Mouse (Mus musculus): Measurements from ENCODE around the gene Mtln. TPM values are rescaled to one million over a fixed set of nuclear protein-coding genes. Genes with fewer than 3 reads are reported as not detected.

Mtln gene
- total and polyA plus RNA-seq, 3 experiments: 35.4 to 51.3 (median 47.2) TPM

DNA sequence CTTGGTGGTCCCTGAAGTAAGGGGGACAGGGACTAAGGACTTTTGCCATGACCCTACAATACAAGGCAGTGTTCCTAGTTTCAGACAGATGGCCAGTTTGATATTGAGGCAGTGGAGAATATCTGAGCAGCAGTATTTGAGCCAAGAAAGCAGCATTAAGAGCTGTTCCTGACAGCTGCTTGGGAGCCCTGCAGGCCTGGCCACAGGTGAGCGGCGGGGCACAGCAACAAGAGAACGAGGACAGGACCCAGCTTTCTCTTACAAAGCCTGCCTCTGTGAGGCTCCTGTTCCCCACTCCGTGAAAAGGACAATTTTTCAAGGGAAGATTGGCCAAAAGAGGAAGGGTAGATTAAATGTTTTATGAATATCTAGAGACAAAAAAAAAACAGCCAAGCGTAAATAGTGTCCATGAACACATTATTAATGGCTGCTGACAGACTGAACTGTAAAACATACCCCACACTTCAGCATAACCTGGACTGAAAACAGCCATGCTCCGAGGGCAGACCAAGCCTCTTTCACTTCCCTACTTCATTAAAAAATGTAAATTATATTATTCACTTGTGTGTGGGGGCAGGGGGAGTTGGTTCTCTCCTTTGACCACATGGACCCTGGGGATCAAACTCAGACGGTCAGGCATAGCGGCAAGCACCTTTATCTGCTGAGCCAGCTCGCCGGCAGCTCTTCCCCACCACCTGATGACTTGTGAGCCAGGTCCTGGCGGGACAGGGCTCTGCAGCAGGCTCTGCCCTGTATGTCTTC lies 40.3 kb downstream of the Mtln start:
- peak; percentile 26 for DNase-seq (ENCODE audit: extremely low read depth)

DNA sequence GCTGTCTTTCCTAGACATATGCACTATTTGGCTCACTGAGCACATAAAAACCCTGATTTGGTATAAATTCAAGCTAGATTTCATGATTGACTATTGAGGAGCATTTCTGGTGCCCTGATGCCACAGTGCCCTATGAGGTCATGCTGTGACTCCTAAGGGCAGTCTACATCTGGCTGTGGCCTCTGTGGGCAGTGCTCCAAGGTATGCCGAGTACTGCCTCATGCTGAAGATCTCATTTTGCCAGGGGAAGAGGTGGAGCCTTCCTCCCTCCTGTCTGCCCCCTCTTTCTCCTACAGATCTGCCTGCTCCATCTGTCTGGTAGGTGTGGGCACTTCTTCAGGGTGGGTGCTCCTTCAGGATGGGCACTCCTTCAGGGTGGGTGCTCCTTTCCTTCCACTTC lies 42.9 kb downstream of the Mtln start:
- H3K4me1 ChIP-seq (ENCODE audit: control insufficient read depth in 1 of 2, insufficient read depth in 2 of 2): peaks cover 2 to 18% of the 10 kb centered on the region in 2 experiments; a peak in 3 of 4 replicates
- dilution Hi-C loops (cut with MboI; ENCODE audit: extremely low pct_ligation_motif_present, extremely low pct_unique_long_range_greater_than_20kb, low sequenced_read_pairs): no loop called here
- H3K4me3 ChIP-seq (replicated peaks in 1 of 3; ENCODE audit: low read depth in 2 of 3, low read length in 2 of 3, poor library complexity in 1 of 3): no peak overlapping the region
- no peaks in the 10 kb centered on the region for H3K9me3 ChIP-seq (replicated peaks; ENCODE audit: low read length)
- H3K79me2 ChIP-seq (replicated peaks; ENCODE audit: control insufficient read depth, extremely low read depth, insufficient read depth, poor library complexity, severe bottlenecking): no peaks in the 10 kb centered on the region
- no peak overlapping the region for H3K9ac ChIP-seq (ENCODE audit: insufficient read depth, low read depth)
- no peak overlapping the region for H3K4me2 ChIP-seq (ENCODE audit: insufficient read depth, low read depth, poor library complexity, severe bottlenecking)
- TF ChIP-seq POLR2AphosphoS2 (IDR thresholded peaks at IDR 0.05; ENCODE audit: low read depth, low read length): no peak
- no peak for TF ChIP-seq HCFC1 (IDR thresholded peaks at IDR 0.05; ENCODE audit: low read depth, low read length)
- no peak for TF ChIP-seq MYC (IDR thresholded peaks at IDR 0.05; ENCODE audit: low read depth, low read length)
- TF ChIP-seq PAX5 (IDR thresholded peaks at IDR 0.05; ENCODE audit: low read length): no peak
- no peak for TF ChIP-seq TBP (conservative IDR thresholded peaks at IDR 0.05; ENCODE audit: low read depth, low read length)
- TF ChIP-seq JUND (conservative IDR thresholded peaks at IDR 0.05; ENCODE audit: low read depth, low read length): no peak
- TF ChIP-seq E2F4 (IDR thresholded peaks at IDR 0.05; ENCODE audit: insufficient replicate concordance, low read depth, low read length): no peak
- no peak for TF ChIP-seq IRF4 (IDR thresholded peaks at IDR 0.05; ENCODE audit: low read depth, low read length)
- no peak for TF ChIP-seq MAZ (IDR thresholded peaks at IDR 0.05; ENCODE audit: low read depth, low read length)
- TF ChIP-seq ETS1 (conservative IDR thresholded peaks at IDR 0.05; ENCODE audit: low read depth, low read length): no peak
- TF ChIP-seq SIN3A (IDR thresholded peaks at IDR 0.05; ENCODE audit: low read length): no peak
- TF ChIP-seq USF2 (conservative IDR thresholded peaks at IDR 0.05; ENCODE audit: low read depth, low read length): no peak
- TF ChIP-seq RAD21 (IDR thresholded peaks at IDR 0.05; ENCODE audit: low read depth, low read length): no peak
- TF ChIP-seq RCOR1 (conservative IDR thresholded peaks at IDR 0.05; ENCODE audit: low read depth, low read length): no peak
- no peak for TF ChIP-seq NRF1 (IDR thresholded peaks at IDR 0.05; ENCODE audit: low read depth, low read length)
- no peak for TF ChIP-seq MAFK (IDR thresholded peaks at IDR 0.05; ENCODE audit: insufficient replicate concordance, low read length)
- TF ChIP-seq CTCF (conservative IDR thresholded peaks at IDR 0.05 in 1 of 2, IDR thresholded peaks at IDR 0.05 in 1 of 2; ENCODE audit: low read depth in 2 of 2, low read length in 2 of 2): no peak
- no peak for TF ChIP-seq ELF1 (IDR thresholded peaks at IDR 0.05; ENCODE audit: low read depth, low read length)
- TF ChIP-seq JUN (IDR thresholded peaks at IDR 0.05; ENCODE audit: insufficient read depth, low read depth, low read length): no peak
- TF ChIP-seq CHD2 (IDR thresholded peaks at IDR 0.05; ENCODE audit: low read length): no peak
- no peak overlapping the region for H3K27ac ChIP-seq (ENCODE audit: insufficient read depth, low read depth)
- DNase-seq (ENCODE audit: extremely low read depth): no peak
- no peaks in the 10 kb centered on the region for H3K27me3 ChIP-seq (replicated peaks)
- H3K36me3 ChIP-seq (replicated peaks in 1 of 2; ENCODE audit: control insufficient read depth in 1 of 2, insufficient read depth in 1 of 2, low read length in 1 of 2): peaks cover 0 to 2% of the 10 kb centered on the region in 2 experiments
- in situ Hi-C loops (cut with MboI; ENCODE audit: low pct_ligation_motif_present, low pct_unique_long_range_greater_than_20kb, low sequenced_read_pairs): no loop called here

More for the DNA sequence above, 40.3 kb downstream of the Mtln start:
- TF ChIP-seq CHD1 (IDR thresholded peaks at IDR 0.05; ENCODE audit: low read depth, low read length): no peak
- TF ChIP-seq EP300 (IDR thresholded peaks at IDR 0.05; ENCODE audit: low read length): 0 out of 2 replicates have a peak, but pooled peaks have one; percentile 34
- Histone ChIP-seq H3K27me3 (replicated peaks) (no peaks in the 10 kb centered on the region), H3K36me3 (replicated peaks in 1 of 2; ENCODE audit: control insufficient read depth in 1 of 2, insufficient read depth in 1 of 2, low read length in 1 of 2) (peaks cover 0 to 2% of the 10 kb centered on the region in 2 experiments), H3K27ac (ENCODE audit: insufficient read depth, low read depth) (no peak overlapping the region), H3K4me1 (ENCODE audit: control insufficient read depth in 1 of 2, insufficient read depth in 2 of 2) (peaks cover 2 to 18% of the 10 kb centered on the region in 2 experiments; a peak in 3 of 4 replicates), H3K79me2 (replicated peaks; ENCODE audit: control insufficient read depth, extremely low read depth, insufficient read depth, poor library complexity, severe bottlenecking) (no peaks in the 10 kb centered on the region), H3K4me2 (ENCODE audit: insufficient read depth, low read depth, poor library complexity, severe bottlenecking) (peak overlapping the region; percentile 1; the same call in 1 of the 2 replicates), H3K9ac (ENCODE audit: insufficient read depth, low read depth) (no peak overlapping the region), H3K4me3 (replicated peaks in 1 of 3; ENCODE audit: low read depth in 2 of 3, low read length in 2 of 3, poor library complexity in 1 of 3) (no peak overlapping the region), H3K9me3 (replicated peaks; ENCODE audit: low read length) (no peaks in the 10 kb centered on the region)
- dilution Hi-C loops (cut with MboI; ENCODE audit: extremely low pct_ligation_motif_present, extremely low pct_unique_long_range_greater_than_20kb, low sequenced_read_pairs): no loop called here
- in situ Hi-C loops (cut with MboI; ENCODE audit: low pct_ligation_motif_present, low pct_unique_long_range_greater_than_20kb, low sequenced_read_pairs): no loop called here
